Mouse (Mus musculus) adrenal gland, adult 8-10 months (tissue): ENCODE measurements at regions not wholly inside any gene's neighbourhood (a gene's known extent, or its start where the extent isn't known, plus 50 kb on each side); places are given as distances from the start of the nearest gene placed in this dataset.

Experiments used
- DNase-seq: peaks from one replicate; pipeline ENCODE4 v3.0.0; 2022

DNA sequence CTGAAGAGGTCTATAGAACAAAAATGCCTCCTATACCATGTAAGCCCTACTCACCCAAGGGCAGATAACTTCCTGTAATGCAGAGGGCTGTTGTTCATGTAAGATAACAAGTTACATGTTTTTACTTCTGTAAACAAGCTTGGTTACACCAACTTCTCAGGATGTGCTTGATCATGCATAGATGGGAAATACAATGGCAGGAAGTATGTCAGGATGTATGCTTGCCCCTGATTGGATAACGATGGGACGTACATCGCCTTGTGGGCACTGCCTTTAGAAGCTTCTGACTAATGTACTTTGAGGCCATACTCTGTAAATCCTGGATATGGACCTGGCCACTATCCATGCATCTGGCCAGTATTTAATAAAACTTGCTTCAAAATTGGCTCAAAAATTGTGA lies 69.2 kb upstream of the Pde3b start:
- DNase-seq, result no peak

GRCm38 (mm10) chr7:114347006-114347405 lies 68.1 kb upstream of the Pde3b start:
- no peak for DNase-seq

GRCm38 (mm10) chr7:114350968-114351367 lies 64.1 kb upstream of the Pde3b start:
- DNase-seq, result no peak

DNA sequence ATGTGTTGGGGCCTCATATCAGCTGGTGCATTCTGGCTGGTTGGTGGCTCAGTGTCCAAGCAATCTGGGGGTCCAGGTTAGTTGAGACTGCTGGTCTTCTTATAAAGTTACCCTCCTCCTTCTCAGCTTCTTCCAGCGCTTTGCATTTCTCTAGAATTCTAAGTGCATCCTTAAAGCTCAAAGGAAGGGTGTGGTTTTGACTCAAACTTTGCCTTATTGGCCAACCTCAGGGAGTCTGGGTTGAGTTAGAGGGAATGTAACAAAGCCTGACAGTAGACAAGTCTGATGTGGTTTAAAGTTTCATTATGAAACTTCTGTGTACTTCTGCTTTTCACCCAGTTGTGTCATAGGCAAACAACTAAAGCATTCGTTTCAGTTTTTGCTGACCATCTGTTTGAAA lies 58.7 kb upstream of the Pde3b start:
- DNase-seq, result no peak

DNA sequence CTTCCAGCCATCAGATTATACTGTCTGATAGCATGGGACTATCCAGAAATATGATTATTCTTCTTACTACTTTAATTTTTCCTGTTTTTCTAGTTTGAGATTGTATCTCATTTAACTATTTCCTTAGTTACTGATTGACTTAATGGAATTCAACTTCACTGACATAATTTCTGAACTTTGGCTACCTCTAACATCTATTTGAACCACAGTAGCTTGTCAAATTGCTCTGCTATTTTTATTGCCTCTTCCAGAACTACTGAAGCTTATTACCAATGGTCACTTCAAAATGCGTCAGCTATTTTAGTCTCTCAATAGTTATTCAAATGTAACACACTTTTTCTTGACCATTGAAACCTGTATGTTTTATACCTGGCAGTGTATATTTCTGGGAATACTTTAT lies 52.9 kb upstream of the Pde3b start:
- DNase-seq, result no peak

DNA sequence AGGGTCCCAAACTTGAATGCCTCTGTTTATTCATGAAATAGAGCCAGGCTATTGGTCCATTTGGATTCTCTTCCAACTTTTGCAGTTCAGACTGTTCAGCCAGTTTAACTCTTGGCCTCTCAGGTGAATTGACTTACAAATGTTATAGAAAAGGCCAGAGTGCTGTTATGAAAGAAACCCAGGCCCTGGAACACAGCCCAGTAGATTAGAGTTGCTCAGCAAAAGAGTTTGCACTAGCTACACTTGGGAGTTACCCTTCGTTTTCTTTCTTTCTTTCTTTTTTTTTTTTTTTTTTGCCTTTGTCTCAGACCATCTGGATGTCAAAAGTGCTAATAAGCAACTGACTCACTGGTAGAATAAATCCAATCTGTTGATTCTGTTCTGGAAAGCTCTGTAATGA lies 51.0 kb upstream of the Pde3b start:
- peak; percentile 6 for DNase-seq
